Mouse (Mus musculus): ENCODE results near the gene Fbxo33.

GRCm38 (mm10) chr12:59195941-59196340, 23.6 kb downstream of the Fbxo33 start:
- TF ChIP-seq CTCF (IDR thresholded peaks at IDR 0.05; ENCODE audit: control insufficient read depth, insufficient read depth, insufficient replicate concordance, low read depth, low read length) = no peak
- TF ChIP-seq POLR2A (IDR thresholded peaks at IDR 0.05; ENCODE audit: control insufficient read depth, low read depth, low read length) = no peak
